Mouse (Mus musculus) CD4-positive, CD25-positive, alpha-beta regulatory T cell, adult 4 months (primary cell): Measurements from ENCODE around the gene Tmem19. TPM values are rescaled to one million over a fixed set of nuclear protein-coding genes. Genes with fewer than 3 reads are reported as not detected.

Source experiments
- ATAC-seq: one replicate; pipeline ENCODE4 v1.8.0; 2017
- polyA plus RNA-seq, 2 experiments: library from polyadenylated mRNA; unstranded; fragments of 100-300 nt; shearing (Covaris generic); gene quantifications; one replicate each; pipeline ENCODE4 v1.2.1; 2017

Gene Tmem19
- polyA plus RNA-seq, 2 experiments from 2014 or later, result 50.9 to 54.8 TPM

DNA sequence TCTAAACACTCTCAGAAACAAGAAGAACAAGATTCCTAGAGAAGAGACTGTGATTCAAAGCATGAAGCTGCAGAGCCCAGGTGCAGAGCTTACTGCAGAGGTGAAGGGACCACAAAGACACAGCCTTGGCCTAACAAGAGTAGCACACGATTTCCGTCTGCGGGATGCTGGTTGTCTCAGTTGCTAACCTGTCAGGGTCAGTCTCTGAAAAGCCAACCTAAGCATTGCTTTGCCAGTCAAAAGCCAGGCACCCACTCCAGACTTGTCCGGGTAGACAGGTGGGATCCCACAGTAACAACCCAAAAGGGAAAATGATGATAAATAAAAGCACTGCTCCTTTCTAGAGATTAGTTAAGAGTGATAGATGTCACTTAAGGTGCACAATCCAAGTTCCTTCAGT is 53.1 kb downstream of the Tmem19 start:
- no peak for ATAC-seq

DNA sequence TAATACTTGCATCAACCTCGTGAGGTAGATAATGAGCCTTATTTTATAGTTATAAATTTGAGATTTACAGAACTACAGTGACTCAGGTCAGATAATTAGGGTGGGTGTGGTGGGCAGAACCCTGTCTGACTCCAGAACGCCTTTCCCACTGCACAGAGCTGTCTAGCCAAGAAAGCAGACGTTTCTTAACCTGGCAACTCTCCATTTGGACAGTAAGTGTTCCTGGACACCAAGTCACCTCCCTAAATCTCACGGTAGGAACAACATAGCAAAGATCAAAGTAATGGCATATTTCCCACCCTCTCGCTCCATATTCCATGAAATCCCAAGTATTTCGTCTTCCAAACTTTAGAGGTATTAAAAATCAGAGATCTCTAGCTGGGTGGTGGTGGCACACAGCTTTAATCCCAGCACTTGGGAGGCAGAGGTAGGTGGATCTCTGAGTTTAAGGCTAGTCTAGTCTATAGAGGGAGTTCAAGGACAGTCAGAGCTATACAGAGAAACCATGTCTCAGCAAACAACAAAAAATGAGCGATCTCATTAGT is 54.9 kb downstream of the Tmem19 start:
- no peak for ATAC-seq

DNA sequence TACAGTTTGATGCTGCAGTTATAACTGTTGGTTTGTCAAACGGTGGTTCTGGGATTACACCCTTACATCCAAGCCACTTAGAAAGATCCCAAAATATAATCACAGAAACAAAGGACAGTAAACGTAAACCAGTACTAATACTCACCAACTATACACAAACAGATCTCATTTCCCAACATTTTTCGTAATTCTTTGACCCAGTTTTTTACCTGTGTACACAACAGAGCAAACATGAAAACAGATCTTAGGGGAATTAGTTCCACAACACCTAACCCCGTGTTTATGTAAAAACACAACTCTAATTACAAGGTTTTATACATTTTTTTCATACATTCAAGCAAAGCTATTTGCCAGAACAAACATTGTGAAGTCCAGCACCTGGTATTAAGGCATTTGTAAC is 63.6 kb downstream of the Tmem19 start:
- no peak for ATAC-seq

DNA sequence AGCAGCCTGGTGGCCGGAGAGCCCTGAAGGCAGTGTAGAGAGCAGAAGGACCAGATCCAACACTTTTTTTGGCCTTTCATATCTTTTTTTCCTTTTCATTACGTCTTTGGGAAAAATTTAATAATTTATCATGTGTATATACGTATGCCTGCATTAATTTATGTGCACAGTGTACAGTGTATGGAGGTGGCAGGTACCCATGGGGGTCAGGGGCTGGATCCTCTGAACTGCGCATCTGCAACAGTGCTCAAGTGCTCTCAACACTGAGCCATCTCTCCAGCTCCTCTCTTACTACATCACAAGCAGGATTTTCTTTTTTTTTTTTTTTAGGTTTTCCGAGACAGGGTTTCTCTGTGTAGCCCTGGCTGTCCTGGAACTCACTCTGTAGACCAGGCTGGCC is 64.7 kb downstream of the Tmem19 start:
- ATAC-seq, result no peak

DNA sequence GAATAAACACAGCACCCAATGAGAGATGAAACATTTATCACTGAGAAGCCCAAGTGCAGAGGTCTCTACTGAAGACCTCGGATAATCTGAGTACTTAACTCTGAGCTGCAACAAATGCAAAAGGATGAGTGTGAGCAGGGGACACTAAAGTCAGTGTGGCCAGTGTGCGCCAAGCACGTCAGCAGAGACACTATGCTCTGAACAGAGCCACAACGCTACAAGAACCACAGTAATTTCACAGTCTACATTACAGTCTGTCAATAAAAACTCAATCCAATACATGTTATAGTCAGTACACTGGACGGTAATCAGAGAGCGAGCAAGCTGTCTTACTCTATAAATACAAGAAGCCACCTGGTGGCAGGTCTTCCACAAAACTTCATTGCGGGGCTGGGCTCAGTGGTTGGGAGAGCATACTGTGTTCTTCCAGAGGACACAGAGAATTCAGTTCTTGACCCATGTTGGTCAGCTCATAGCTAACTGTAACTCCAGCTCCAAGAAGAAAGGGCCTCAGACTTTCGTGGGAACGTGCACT is 65.8 kb downstream of the Tmem19 start:
- no peak for ATAC-seq

DNA sequence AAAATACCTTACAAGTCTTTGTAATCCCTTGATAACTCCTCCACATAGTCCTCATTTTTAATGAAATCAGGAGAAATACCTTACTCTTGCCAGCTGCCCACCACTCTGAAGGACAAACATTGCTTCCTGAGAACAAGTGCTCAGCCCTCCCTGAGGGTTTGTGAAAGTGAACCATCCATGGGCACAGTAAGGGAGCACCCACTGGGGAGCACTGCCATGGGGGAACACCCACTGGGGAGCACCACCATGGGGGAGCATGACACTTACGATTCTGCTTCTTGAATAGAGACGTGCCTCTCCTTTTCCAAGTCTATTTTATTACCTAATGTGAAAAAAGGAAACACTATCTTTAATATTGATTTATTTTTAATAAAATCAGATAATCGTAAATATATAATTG is 67.1 kb downstream of the Tmem19 start:
- no peak for ATAC-seq

DNA sequence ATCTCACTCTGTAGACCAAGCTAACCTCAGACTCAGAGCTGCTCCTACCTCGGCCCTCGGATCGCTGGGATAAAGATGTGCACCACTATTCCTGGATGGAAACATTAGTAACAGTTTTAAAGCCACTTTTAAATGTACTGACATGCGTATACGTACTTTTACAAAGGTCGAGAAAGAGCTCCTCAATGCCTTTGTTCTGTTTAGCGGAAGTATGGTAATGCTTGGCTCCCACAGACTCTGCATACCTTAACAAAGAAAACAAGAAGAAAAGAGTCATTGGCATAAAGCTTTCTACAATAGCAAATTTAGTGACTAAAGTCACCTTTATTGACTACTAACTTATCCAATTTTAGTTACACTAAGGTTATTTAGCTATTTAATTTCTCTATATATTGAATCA is 67.6 kb downstream of the Tmem19 start:
- ATAC-seq, result no peak

DNA sequence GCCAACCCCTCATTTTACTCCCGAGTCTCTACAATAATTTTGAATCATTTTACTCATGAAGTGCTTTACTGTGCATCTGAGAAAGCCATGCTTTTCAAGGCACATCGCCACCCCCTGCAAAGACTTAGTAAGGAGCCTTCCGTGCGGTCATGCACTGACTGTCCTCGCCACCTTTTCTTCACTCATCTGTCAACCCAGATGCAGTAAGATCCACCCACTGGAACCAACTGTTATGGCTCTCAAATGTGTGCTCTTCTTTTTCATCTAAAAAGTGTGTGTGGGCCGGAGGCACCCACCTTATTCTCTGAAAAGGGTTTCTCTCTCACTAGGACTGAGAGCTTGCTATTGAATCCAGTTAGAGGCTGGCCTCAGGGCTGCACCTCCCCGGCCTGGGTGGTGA is 68.4 kb downstream of the Tmem19 start:
- no peak for ATAC-seq

DNA sequence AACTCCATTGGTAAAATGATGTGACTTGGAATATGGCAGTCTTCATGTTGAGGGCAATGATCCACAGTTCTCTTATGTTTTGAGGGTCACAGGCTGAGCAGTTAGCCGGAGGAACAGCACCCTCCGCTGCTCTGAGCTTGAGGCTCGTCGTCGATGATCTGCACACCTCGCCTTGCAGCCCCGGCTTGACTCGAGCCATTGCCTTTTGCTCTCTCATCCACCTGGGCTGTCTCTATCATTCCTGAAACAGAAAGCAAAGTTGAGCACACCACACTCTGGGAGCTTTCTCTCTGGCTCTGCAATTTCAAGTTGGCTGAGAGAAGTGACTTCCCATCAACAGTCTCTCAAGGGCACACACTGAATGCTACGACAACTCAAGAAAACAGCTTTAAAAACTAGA is 71.6 kb downstream of the Tmem19 start:
- ATAC-seq, result no peak

Other genes with a start within 250 kb of the Tmem19 start
- not detected for gene Tph2, start 177.5 kb downstream of the Tmem19 start, polyA plus RNA-seq
- 100 to 1,000 TPM; 135 to 165 TPM for gene Tbc1d15, start 111.0 kb downstream of the Tmem19 start, polyA plus RNA-seq
- gene Rab21, start 46.9 kb downstream of the Tmem19 start, polyA plus RNA-seq, result 10 to 100 TPM; 17.9 to 25.3 TPM
- 10 to 100 TPM; 12.2 to 16.8 TPM for gene Thap2, start 21.9 kb upstream of the Tmem19 start, polyA plus RNA-seq
- 10 to 100 TPM; 33.8 to 39.0 TPM for gene Zfc3h1, start 22.5 kb upstream of the Tmem19 start, polyA plus RNA-seq
- not detected for gene A930009A15Rik, start 207.5 kb upstream of the Tmem19 start, polyA plus RNA-seq
- gene Lgr5, start 225.3 kb upstream of the Tmem19 start, polyA plus RNA-seq, result under 1 TPM in 1 of 2 experiments, not detected in 1; 0.23 TPM